Mouse (Mus musculus) gastrocnemius, adult 8-10 months (tissue): ENCODE results near the gene Prkg2. TPM values are rescaled to one million over a fixed set of nuclear protein-coding genes. Genes with fewer than 3 reads are reported as not detected.

Experiments used
- DNase-seq, 2 experiments: peaks; one replicate each; pipeline ENCODE4 v3.0.0; 2022; ENCODE audit warnings: low spot score in 2 of 2
- total RNA-seq, 4 experiments: library from RNA; stranded (reverse); gene quantifications; 2 replicates each; pipeline ENCODE4 v1.2.4; 2022

Prkg2 gene
- total RNA-seq = 1 to 10 TPM in 2 of 4 experiments, under 1 TPM in 2; 0.53 to 1.3 (median 0.85) TPM

DNA sequence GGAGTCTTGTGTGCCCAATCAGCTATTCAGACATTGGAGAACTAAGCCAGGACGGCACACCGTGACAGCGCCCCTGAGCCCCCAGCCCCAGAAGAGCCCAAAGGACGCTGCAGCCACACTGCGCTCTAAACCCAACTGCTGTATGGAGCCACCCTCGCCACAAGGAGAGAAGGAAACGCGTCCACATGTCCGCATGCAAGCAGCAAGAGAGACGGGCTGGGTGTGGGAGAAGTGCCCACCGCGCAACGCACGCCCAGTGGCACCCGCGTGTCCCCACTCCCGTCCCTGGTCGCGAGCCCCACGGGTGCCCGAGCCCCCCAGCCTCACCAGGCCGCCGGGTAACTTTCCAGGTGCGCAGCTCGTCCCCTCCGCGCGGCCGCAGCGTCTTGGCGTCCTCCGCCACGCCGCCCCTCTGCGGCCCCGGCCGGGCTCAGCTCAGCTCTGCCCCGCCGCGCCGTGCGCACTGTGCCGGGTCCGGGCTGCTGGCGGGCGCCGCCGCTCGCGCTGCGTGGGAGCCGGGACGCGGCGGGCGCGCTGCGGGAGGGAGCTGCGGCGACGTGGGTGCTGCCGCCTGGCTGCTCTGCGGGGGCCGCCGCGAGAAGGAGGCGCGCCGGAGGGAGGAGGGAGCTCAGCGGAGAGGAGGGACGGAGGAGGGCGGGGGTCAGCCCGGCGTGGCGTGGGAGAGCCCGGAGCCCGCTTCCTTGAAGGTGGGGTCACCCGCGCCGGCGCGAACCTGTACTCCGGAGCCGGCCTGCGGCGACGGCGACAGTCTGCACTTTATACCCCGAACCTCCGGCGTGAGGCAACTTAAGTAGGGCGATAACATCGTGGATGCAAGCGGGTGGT is at the start of gene Prkg2:
Gene Prkg2, minus strand, starts transcription at position 756 of the 846 bp plus-strand sequence.
- DNase-seq = no peak

DNA sequence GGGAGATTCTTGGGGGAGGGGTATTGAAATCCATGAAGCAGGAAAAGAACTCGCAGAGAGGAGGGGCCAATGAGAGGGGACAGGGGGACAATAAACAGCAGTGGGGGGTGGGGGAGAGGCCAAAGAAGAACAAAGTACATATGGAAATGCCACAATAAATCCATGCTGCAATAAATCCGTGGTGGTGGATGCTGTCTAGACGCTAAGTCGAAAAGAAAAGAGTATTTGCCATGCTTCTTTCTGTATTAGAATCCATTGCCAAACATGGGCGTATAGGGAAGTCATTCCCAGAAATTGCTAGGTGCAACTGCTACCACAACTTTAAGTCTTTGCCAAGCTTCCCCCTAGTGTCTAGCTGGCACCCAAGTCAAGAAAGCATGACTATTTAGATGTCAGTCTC is 46.8 kb upstream of the Prkg2 start:
- no peak for DNase-seq

DNA sequence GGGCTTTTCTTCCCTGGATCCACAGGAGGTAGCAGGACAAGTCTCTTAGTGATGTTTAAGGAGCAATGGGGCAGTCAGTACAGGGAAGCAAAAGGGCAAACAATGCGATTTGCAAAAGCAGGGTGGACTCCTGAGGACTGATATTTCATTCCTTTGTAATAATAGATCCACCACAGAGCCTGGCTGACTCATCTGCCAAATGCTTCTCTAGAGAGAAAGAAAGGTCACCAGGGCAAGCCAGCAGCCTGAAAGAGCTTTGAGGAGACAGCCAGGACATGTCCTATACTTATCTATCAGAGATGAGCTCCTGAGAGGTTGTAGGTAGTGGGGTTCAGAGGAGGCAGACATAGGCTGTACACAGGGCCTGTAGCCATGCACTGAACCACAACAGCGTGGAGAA is 41.2 kb upstream of the Prkg2 start:
- no peak for DNase-seq

DNA sequence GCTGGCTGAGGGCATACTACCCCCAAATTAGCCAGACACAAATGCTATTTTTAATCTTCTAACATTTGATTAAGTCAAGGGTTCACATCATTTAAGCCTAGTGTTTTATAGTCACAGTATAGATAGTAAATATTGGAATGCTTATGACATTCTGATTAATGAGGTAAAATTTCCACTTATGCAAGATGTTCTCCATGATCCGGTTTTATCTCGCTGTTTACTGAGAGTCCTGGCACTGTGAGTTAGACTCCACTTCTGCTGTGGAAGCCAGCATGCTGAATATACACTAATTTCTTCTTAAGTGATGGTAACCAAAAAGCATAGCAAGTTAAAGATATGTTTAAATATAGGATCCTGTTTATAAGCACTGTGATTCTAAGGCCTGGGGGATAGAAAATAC is 31.2 kb upstream of the Prkg2 start:
- no peak for DNase-seq

DNA sequence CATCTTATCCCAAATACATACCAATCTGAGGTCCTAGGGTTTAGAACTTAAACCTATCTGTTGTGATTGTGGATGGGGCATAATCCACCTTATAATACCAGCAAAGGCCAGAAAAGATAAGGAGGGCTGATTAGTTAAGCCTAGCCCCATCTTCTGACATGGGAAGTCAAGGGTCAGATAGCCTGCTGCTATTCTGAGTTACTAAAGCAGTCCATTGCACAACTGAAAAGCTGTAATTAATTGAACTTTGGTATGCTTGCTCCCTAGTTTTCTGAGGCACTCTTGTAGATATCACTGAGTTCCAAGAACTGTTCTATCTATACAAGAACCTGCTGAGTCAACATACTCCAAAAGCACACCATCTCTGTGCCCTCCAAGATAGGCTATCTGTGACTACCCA is 25.4 kb upstream of the Prkg2 start:
- no peak for DNase-seq

DNA sequence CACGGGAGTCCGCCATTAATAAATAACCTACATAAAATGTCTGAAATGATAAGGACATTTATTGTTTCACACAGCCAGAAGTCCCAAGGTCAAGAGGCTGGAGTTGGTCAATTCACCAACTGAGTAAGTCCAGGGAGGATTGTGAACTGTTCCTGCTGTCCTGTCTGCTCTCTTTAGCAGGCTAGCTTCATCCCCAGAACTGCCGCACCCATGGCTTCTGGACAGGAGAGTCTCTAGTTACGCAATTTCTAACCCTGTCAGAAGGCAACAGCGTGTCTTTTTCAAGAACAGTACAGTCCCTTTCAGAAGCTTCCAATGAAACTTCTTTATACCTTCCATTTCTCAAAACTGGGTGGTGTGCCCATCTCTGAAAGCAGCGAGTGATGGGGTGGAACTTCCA is 1.9 kb upstream of the Prkg2 start:
- DNase-seq = no peak

DNA sequence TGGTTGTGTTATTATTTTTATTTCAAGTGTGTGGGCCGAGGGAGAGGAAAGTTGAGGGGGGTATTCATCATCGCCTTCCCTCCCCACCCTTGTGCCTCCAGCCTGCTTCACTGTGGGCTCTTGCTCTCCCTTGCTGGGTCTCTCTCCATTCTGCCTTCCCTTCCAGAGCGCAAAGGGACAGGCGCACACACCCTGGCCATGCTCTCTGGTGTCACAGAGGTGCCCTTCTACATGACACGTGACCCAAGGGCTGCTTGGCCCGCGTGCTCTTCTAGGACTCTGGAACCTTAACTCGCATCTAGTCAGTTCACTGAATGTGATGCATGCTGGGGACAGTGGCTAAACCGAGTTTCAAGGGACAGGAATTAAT is 276 bp upstream of the Prkg2 start:
- DNase-seq = no peak

DNA sequence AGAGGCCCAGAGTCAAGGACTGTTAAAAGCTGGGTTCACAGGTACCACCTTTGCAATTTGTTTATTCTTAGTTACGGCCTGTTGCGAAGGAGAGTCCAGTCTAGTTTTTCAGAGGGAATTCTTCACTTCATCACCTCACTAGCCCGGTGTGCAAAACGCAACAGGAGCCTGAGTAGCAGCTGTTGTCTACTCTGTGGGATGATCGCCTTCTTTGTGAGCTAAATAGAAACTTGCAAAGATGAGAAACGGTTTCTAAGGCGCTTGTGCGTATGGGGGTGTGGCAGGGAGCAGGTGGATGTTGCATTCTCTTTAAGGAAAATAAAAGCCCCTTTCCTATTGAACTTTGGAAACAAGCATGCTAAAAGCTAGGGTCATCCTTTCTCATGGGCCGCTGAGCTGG is 1.2 kb downstream of the Prkg2 start:
- DNase-seq = no peak

DNA sequence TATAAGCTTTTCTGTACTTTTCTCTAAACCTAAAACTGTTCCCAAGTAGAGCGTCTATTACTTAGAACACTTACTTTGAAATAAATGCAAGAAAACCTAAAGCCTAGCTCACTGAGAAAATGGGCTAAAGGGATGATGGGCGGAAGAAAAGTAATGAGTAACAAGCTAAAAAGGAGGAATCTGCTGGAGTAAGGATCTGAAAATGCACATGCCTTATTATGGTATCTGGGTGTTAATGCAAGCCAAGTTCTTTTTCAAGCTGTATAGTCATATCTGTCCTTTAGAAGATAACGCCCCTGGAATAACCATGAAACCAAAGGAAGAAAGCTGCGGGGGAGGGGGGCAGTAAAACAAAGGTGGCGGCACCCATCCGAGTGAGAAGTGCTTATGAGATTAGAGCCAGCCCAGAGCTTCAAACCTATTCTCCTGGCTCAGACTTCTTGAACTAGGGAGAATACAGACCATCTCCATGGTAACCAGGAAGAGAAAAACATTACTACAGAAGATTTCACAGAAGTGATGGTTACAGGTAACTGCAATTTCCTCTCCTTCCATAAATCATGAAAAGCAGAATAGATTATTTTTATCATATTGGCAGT is 5.5 kb downstream of the Prkg2 start:
- no peak for DNase-seq

DNA sequence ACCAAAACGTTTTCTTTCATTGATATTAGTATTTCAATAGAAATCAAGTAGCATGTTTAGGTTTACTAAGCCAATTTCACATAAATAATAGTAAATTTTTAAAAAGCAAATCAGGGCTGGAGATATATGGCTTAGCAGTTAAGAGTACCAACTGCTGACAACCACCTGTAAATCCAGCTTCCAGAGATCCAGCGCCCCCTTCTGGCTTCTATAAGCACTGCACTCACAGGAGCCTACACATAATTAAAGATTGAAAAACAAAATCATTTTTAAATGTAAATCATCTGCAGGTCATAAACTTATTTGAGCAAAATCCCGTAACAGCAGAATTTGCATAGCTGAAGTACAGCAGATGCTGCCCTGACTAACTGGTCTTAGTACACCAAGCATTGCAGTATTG is 10.8 kb downstream of the Prkg2 start:
- DNase-seq = no peak

DNA sequence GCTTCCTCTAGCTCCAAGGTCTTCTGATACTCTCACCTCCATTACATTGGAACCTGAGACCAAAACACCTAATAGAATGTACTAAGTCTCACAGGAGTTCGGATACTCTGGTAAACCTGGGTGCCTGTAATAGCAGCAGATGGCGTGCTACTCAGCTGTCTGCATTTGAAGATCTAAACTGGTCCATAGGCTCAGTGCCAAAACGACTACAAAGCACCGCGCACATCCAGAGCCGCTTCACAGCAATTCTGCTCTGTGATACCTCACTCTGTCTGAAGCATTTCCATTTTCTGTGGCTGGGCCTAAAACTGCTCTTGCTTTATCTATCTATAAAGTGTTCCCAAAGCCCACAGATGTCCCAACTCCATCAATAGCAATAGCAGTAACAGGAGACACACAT is 17.4 kb downstream of the Prkg2 start:
- no peak for DNase-seq

DNA sequence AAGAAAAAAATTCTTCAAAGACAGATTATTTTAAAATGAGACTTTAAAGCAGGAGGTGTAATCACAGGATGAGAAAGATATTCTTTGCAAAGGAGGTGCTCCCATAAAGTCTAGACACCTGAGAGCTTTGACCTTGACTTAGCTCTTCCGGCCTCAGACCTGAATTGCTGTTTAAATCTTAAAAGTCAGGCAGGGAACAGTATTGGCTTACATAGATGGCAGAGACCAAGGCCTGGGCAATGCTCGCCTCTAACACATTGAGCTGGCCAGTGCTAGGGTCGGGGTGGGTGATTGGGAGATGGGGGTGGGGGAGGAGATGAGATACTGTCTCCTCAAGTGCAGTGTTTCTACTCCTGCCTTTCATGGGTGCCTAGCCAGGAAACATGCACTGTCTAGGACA is 22.0 kb downstream of the Prkg2 start:
- DNase-seq = no peak

DNA sequence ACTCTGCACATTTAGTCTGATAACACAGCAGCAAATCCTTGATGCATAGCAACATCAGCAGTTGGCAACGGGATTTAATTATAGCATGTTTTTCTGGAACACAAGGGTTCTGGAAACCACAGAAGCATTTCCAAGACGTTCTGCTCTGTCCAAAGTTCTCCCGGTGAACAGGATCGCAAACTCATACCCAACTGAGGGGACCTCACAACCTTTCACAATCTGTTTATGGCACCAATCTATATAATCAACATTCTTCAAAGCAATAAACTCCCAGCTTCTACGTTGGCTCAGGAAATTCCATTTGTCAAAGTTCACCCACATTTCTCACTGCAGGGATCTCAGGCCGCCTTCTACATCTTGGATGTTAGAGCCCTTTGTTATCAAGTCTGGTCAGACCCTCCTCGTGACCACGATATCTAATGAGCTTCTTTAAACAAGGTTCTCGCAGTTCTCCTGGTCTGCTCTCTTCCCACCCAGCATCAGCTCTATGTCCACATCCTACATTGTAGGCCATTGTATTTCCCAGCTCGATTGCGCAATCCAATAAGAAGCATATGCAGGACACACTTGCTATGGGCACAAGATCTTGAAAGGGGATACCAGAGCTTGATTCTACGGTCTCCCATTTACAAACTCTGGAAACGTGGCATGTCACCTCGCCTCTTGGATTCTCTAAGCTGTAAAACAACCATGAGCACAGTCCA is 26.6 kb downstream of the Prkg2 start:
- DNase-seq = no peak

DNA sequence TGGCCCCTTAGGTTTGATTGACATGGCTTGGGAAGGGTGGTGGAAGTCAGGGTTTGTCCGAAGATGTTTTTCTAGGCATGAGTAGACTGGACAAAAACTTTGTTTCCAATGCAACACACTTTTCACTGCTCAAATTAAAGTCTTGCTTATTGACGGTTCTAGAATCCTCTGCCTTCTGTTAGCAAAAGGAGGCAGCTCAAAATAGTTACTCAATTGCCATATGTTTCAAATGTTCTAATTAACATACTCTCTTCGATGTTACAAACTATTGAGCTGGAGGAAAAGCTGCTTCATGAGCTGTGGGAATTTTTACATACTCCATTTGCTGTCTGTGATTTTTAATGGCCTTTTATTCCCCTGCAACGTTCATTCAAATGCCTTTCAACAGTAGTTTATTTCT is 39.0 kb downstream of the Prkg2 start:
- no peak for DNase-seq

DNA sequence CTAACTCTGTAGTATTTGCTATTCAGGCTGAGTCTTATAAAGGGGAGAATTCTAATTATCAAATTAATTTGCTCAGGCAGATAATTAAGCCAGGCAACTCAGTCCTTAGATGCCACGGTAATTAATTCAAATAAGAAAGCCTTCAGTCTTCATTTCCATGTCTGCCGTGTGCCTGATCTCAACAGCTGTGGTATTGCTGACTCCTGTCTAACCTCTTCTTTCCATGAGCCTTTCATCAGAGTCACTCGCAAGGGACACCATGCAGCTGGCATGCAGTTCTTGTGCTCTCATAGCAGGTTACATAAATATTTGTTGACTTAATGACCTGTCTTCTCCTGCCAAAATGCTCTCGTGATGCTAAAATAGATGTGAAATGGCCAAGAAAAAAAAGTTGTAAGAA is 41.4 kb downstream of the Prkg2 start:
- DNase-seq = no peak

DNA sequence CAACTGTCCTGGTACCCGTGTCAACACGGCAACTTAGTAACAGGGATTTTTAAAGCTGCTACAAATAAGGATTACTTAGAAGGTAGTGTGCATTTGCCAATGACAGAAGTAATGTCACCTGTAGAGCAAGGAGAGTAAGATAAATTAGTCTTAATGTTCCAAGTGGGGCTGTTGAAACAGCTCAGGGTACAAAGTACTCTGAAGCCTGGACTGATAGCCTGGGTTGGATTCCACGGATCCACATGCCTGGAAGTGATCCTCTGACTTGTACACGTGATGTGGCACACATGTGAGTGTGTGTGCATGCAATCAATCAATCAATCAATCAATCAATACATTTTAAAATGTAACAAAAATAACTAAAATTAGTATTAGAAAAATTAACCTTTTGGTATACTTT is 45.6 kb downstream of the Prkg2 start:
- DNase-seq = no peak

DNA sequence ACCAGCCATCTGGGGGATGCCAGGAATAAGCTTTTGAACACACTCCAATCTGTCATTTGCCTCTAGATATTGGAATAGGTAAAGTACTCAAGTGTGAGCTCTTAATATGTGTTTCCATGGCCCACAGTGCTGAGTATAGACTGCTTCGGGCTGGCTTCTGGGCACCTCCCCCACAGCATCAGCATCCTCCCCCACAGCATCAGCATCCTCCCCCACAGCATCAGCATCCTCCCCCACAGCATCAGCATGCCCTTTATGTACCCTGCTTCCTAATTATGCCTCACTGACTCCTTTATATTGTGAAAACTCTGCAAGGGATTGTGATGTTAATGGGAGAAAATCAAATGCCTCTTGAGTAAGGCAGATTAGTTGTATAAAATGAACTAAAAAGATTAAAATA is 49.5 kb downstream of the Prkg2 start:
- DNase-seq = no peak

DNA sequence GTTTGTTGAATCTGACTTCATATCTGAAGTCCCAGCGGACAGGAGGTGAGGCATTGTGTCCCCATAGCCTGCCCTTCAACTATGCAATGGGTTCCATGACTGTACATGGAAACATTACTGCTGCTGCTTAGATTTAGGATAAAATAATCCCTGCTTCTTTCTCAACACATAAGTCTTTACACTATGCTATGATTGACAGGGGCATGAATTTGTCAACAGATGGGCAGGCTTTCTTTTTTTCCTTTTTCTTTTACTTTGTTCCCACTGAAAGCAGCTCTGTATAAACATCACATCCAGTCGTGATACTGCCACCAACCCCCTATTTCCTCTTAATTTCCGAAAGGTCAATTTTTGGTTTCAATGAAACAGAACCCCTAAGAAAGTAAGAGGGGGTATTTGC is 50.0 kb downstream of the Prkg2 start:
- DNase-seq = no peak

DNA sequence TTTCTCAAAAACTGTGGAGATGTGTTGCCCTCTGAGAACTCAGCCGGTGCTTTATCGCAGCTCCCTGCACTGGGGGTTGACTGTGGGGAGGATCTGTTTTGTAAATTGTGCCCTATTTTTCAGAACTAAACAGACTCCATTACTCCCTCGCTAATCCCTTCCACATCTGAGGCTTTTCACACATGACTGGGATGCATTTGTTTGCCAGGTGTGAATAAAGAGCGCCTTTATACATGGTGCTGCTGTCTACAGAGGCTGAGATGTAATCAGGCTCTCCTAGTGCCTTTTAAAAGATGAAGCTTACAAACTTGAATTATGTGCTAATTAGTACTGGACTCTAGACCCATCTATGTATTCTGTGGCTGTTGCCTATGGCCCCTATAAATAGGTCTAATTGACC is 50.7 kb downstream of the Prkg2 start:
- no peak for DNase-seq

DNA sequence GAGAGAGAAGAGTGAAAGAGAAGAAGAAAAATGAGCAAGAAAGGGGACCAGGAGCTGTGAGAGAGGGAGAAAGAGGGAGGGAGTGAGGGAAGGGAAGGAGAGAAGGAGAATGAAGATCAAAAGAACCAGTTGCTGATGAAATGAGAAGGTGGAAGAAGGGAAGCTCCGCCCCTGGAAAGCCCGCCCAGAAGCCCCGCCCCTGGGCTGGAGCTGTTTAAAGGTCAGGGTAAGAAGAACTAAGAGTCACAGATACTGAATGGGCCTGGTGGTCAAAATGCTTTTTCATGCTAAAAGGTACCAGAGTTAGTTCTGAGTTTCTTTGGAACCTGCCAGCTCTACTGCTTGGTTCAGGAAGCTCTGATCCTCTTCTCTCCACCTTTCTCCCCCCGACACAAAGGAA is 51.1 kb downstream of the Prkg2 start:
- DNase-seq = no peak

DNA sequence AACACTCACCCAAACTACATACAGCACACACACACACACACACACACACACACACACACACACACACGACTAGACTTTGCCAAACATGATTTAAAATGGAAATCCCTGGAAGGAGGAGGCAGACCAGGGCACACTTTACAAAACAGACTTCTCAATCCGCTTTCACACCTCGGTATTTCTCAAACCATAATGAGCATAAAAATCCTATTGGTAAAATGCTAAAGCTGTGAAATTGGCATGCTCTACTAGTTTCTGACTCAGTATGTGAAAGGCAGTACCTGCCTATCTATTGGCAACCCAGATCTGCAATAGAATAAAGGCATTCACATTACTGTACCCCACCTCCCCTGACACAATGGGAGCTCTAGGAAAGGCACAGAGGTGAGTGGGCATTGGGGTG is 52.1 kb downstream of the Prkg2 start:
- no peak for DNase-seq

DNA sequence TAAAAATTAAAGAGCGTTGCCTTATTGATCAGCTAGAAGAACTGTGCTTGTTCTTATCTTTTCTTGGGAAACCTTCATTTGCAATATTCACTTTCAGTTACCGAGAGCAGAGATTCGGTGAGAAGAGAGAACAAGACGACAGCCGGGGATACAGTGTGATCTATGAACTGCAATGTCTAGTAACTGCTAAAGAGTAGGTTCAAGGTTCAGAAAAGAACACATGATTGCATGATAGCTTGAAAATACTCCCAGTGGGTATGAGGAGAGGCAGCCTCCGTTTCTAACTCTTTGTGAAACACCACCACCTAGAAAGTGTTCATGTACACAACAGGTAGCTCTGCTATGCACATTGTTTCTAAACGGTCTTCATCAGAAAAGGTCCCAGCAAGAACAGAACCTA is 55.8 kb downstream of the Prkg2 start:
- DNase-seq = no peak

DNA sequence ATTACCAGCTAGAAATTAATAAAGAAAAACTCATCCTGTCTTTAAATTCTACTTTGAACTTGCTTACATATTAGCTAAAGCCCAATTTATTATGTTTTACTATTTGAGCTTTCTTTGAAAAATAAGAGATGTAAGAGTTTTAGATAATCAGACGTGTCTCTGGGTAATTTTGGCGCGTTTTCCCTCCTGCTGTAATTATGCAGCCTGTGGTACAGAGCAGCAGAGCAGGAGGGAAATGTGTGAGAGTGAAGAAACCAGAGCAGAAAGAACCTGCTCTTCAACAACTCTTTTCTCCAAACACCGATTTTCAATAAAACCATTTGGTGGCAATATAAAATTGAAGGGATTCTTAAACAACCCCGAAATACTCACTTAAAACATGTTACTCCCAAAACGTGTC is 58.8 kb downstream of the Prkg2 start:
- no peak for DNase-seq
